Mouse (Mus musculus) liver, postnatal 0 days (tissue): ENCODE results near the gene Tnpo3.

Source experiments
- CTCF ChIP-seq: sonication (generic); IDR thresholded peaks from 2 replicates; pipeline ENCODE4 v1.5.1; 2016; ENCODE audit warnings: antibody characterized with exemption, low read depth
- EP300 ChIP-seq: IDR thresholded peaks from 2 replicates; pipeline ENCODE4 v1.6.1; 2016; ENCODE audit warnings: antibody characterized with exemption, low read depth, mild to moderate bottlenecking

GRCm38 (mm10) chr6:29529444-29529820 lies 80.3 kb downstream of the Tnpo3 start:
- TF ChIP-seq CTCF (no peak), EP300 (no peak)
